Mouse (Mus musculus) naive thymus-derived CD4-positive, alpha-beta T cell, adult 5 months (primary cell): ENCODE measurements around the gene Klk9. TPM values are rescaled to one million over a fixed set of nuclear protein-coding genes. Genes with fewer than 3 reads are reported as not detected.

Experiments used
- polyA plus RNA-seq: library from polyadenylated mRNA; unstranded; fragments of 100-300 nt; shearing (Covaris generic); gene quantifications from one replicate; pipeline ENCODE4 v1.2.1, GENCODE M21; 2017

Gene Klk9
- polyA plus RNA-seq: not detected

DNA sequence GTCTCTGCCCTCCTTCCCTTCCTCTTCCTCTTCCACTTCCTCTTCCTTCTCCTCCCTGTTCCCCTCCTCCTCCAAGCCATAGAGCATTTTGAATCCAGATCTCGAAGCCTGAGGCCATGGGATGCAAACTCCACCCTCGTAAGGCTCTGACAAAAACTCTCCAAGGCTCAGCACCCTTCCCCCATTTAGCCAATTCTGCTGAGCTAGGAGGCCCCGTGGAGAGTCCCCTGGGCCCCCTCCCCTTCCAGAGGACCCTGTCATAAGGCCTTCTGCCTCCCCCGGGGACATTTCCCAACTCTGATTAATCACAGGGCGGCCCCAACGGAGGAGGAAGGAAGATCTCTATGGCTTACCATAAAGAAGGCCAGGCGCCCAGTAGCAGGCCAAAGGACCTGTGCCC lies at the start of gene Klk9:
Gene Klk9 (plus strand): TSS at position 301 of the 400 bp plus-strand sequence.

DNA sequence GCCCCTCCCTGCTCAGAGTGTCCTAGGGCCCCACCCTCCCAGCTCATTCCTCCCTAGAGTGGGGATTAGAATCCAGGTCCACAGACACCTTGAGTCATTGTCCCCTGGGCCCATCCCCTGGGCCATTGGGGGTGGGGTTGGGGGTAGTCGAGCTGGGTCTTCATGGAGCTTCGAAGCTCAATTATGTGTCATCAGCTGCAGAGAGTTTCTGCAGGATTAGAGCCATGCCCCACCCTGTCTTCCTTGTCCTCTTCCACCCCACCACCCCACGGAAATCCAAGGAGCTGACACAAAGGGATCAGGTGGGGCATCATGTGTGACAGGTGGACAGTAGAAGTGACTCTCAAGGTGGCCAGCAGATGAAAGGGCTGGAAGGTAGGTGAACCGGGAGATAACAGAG lies 23.1 kb upstream of the Klk9 start, which contains the start of gene Klk12:
Gene Klk12 (plus strand): TSS at position 301 of the 400 bp plus-strand sequence.

DNA sequence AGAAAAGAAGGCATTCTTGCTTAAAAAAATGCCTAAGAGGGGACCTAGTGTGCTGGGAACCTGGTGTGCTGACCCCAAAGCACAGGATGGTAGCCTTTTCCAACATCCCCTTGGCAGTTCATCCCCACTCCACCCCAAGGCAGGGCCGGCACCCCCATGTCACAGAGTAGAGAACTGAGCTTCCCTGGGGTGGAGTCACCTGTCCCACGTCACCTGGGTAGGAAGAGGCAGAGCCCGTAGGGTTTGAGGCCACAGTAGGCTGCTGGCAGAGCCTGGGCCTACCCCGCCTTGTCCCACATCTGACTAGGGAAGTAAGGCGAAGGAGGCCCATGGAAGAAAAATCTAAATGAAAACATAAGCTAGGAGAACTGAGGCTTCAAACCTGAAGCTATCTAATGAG lies 17.3 kb upstream of the Klk9 start, which contains the start of gene Klk11:
Gene Klk11 (plus strand): TSS at position 241 of the 400 bp plus-strand sequence.

DNA sequence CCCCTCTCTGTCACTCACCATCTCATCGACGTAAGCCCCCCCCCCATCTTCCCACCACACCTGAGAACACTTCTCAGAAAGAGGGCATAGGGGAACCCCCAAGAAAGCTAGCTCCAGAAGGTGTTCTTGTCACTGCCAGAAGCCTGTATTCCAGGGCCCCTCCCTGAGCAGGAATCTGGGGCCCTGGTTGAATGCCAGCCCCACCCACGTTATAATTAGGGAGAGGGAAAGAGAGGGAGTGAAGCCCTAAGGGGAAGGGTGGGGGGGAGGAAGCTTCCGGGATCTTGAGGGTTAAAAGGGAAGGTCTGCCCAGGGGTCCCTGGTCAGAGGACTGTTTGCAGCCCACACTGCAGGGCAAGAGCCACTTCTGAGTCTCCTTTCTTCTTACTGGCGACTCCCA lies 10.9 kb upstream of the Klk9 start, which contains the start of gene Klk10:
Gene Klk10 (plus strand): TSS at position 290 of the 400 bp plus-strand sequence.

DNA sequence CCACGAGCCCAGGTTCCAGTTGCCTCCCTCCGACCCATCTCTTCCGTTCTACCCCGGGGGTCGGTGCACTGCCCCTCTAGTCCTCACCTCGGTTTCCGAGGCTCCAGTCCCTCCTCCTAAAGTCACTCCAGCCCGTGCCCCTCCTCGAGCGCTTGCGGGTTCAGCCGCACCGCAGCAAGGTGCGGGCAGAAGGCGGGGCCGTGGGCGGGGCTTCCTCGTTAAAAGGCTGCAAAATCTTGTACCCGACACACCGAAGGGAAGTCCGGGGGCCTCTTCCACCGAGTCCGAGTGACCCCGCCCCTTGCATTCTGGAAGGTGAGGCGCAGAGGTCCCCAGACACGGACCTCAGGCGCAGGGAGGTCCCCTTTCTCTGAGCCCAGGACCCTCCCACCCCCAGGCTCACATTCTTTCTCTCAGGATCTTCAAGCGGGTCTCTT lies 5.7 kb downstream of the Klk9 start, which contains the start of gene Klk8:
Gene Klk8 (plus strand): TSS at position 245 of the 437 bp plus-strand sequence.

DNA sequence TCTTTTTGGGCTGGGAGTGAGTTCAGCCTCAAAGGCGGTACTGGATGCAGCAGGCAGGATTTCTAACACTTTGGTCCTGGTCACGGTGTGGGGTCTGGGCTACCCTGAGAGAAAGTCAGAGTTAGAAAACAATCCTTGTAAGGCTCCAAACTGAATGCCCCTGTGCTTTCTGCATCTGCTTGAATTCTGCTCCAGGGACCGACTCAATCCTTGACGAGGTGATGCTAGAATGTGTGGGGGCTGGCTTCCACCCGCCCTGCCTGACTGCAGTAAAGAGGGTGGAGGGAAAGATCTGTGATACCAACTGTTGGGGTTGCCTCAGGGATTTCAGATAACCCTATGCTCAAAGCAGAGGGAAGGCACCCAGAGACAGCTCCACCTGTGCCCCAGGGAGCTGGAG lies 19.3 kb downstream of the Klk9 start, which contains the start of gene Klk7:
Gene Klk7 (plus strand): TSS at position 301 of the 400 bp plus-strand sequence.

DNA sequence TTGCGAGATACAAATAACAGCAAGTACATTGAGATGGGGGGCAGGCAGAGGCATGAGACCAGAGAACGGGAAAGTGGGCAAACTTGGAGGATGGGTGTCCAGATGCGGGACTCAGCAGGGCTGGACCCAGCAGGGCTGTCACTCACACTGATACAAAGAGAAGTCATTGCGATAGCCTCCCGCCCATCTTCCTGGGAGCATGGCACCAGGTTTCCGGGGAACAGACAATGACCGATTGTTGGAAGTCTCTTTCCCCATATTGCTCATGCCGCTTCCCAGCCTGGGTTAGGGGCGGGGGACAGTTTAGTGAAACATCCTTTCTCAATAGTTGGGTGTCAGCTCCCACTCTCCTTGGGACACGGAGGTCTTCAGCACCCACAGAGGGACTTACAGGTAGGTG lies 32.5 kb downstream of the Klk9 start, which contains the start of gene Klk6:
Gene Klk6 (plus strand): TSS at position 301 of the 400 bp plus-strand sequence.

DNA sequence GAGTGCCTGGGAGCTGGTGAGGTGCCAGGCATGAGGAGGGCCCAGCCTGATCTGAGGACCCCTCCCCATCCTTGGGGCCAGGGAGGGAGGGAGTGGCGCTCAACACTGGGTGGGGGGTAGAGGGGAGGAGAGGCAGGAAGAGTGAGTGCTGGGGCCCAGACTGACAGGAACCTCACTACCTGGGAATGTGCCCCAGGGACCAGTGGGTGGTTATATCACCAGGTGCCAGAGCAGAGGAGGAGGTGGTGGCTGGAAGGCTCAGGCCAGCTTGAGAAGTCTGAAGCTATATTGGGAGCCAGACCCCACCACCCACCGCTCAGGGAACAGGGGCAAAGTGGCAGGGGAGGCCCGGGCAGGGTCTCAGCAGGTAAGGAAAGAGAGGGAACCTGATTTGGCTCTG lies 50.0 kb downstream of the Klk9 start, which contains the start of gene Klk5:
Gene Klk5 (plus strand): TSS at position 271 of the 400 bp plus-strand sequence.

Other genes starting within 250 kb of the Klk9 start
- gene Cd33, start 247.5 kb upstream of the Klk9 start, polyA plus RNA-seq: not detected
- 4.4 TPM for gene Zfp658, start 229.6 kb upstream of the Klk9 start, polyA plus RNA-seq
- gene Zfp719, start 212.3 kb upstream of the Klk9 start, polyA plus RNA-seq: 4.4 TPM
- gene Zfp819, start 184.7 kb upstream of the Klk9 start, polyA plus RNA-seq: not detected
- gene Ceacam18, start 157.2 kb upstream of the Klk9 start, polyA plus RNA-seq: not detected
- 0.50 TPM for gene Siglece, start 131.7 kb upstream of the Klk9 start, polyA plus RNA-seq
- 6.1 TPM for gene Ctu1, start 119.9 kb upstream of the Klk9 start, polyA plus RNA-seq
- not detected for gene Klk14, start 101.5 kb upstream of the Klk9 start, polyA plus RNA-seq
- gene Klk13, start 79.3 kb upstream of the Klk9 start, polyA plus RNA-seq: not detected
- gene Klk12, start 23.0 kb upstream of the Klk9 start, polyA plus RNA-seq: not detected
- not detected for gene Klk11, start 17.3 kb upstream of the Klk9 start, polyA plus RNA-seq
- gene Klk10, start 10.9 kb upstream of the Klk9 start, polyA plus RNA-seq: not detected
- gene Klk8, start 5.7 kb downstream of the Klk9 start, polyA plus RNA-seq: 69.3 TPM
- gene Klk7, start 19.4 kb downstream of the Klk9 start, polyA plus RNA-seq: not detected
- not detected for gene Klk6, start 32.6 kb downstream of the Klk9 start, polyA plus RNA-seq
- not detected for gene Klk5, start 50.1 kb downstream of the Klk9 start, polyA plus RNA-seq
- not detected for gene Klk4, start 89.3 kb downstream of the Klk9 start, polyA plus RNA-seq
- gene Klk15, start 141.8 kb downstream of the Klk9 start, polyA plus RNA-seq: not detected
- gene Klk1b8, start 158.8 kb downstream of the Klk9 start, polyA plus RNA-seq: not detected
- not detected for gene Klk1b1, start 174.9 kb downstream of the Klk9 start, polyA plus RNA-seq
- gene Klk1b9, start 184.2 kb downstream of the Klk9 start, polyA plus RNA-seq: not detected
- gene Klk1b11, start 204.0 kb downstream of the Klk9 start, polyA plus RNA-seq: not detected
- gene Klk1b26, start 220.3 kb downstream of the Klk9 start, polyA plus RNA-seq: not detected